Mouse (Mus musculus) gastrocnemius, postnatal 10 days (tissue): ENCODE measurements around the gene Gfpt1. TPM values are rescaled to one million over a fixed set of nuclear protein-coding genes. Genes with fewer than 3 reads are reported as not detected.
"Not testable (repeated sequence)": the region's sequence is repeated elsewhere in the genome, so short reads cannot be mapped to it uniquely, and the experiment has no call there.

Experiments used
- DNase-seq: peaks from one replicate; pipeline ENCODE4 v3.0.0; 2021; ENCODE audit warnings: mixed read lengths
- total RNA-seq, 2 experiments: library from RNA; stranded (reverse); gene quantifications; 2 replicates each; pipeline ENCODE4 v1.2.3; 2021

The Gfpt1 gene
- total RNA-seq, 2 experiments from 2014 or later, result 36.1 to 44.4 TPM

DNA sequence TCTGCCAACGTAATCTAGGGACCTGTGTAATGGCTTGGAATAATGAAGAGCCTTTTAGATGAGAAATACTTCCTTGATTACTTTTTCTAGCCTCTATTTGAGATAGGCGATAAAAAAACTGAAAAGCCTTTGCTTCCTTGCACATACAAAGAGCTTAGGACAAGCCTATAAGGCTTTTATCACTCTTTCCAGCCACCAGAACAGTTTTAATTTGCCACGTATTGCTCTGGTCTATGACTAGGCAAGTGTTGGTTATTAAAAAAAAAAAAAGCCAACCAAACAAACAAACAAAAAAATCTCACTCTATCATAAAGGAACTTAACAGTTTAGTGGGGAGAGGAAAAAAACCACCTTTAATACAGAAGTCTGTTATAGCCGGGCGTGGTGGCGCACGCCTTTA lies 1.2 kb upstream of the Gfpt1 start:
- DNase-seq, result no peak

DNA sequence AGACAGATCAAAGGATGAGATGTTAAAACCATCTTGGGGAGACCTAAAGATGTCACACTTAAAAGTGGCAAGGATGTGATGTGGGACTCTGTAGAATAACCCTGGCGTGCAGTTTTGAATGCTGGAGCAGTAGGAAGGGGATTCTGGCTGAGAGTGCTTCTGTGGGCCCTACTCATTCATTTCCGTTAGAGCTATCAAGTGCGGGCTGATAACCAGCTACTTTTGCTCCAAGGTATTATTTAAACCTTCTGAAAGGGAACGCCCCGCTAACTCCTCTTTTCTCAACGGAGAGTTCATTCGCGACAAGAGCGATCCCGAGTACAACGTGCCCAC lies 676 bp upstream of the Gfpt1 start:
- DNase-seq, result no peak

- no peak for DNase-seq
These were observed 478 bp downstream of the Gfpt1 start for GRCm38 (mm10) chr6:87043131-87043516.

- no peak for DNase-seq
These were observed 2.2 kb downstream of the Gfpt1 start for GRCm38 (mm10) chr6:87044895-87045294.

DNA sequence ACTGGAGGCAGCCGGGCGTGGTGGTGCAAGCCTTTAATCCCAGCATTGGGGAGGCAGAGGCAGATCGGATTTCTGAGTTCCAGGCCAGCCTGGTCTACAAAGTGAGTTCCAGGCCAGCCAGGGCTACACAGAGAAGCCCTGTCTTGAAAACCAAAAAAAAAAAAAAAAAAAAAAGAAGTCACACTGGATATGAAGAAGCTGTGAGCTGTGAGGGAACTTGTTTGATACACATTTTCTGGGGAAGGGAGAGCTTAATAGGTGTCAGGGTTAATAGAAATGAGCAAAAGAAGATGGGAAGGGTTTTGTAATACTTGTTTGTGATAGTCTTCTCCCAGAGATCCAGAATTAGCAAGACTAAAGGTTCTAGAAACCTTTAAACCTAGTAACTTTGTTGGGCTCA lies 2.9 kb downstream of the Gfpt1 start:
- no peak for DNase-seq

GRCm38 (mm10) chr6:87048712-87049111 lies 6.1 kb downstream of the Gfpt1 start:
- not testable (repeated sequence) for DNase-seq

DNA sequence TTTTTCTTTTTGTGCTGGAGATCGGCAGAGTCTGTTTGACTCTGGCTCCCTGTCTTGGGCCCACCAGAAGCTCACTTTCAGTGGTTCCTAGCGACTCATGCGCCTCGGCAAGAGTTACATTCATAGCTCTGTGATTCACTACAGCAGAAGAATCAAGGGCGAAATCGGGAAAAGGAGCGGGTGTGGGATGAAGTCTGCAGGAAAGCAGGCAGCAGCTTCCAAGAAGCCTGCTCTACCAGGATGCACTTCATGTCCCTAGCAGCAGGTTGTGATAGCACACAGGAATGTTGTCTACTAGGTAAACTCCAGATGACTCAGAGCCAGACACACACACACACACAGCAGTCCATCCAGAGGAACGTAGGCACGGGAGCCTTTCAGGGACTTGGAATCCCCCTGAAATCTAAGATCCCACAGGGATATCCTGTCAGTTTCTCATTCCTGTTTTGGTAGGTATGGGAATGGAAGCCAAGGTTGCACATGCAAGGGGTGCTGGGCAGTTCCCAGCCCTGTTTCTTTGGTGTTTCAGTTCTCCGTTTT lies 9.3 kb downstream of the Gfpt1 start:
- no peak for DNase-seq

DNA sequence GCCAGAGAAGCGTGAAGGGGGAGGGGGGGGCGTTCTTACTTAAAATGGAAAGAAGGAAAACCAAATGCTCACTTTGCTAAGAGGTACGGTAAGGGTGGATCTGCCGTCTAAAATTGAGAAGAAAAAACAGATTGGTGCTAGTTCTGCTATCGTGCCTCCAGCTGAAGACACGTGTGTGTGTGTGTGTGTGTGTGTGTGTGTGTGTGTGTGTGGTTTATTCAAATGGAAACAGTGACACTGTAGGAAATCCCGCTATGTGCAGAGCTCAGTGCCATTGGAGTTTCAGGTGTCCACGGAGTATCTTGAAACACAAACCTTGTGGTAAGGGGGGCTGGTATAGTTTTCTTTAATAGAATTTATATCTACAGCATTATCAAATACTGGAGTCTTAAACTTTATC lies 11.5 kb downstream of the Gfpt1 start:
- DNase-seq, result no peak

DNA sequence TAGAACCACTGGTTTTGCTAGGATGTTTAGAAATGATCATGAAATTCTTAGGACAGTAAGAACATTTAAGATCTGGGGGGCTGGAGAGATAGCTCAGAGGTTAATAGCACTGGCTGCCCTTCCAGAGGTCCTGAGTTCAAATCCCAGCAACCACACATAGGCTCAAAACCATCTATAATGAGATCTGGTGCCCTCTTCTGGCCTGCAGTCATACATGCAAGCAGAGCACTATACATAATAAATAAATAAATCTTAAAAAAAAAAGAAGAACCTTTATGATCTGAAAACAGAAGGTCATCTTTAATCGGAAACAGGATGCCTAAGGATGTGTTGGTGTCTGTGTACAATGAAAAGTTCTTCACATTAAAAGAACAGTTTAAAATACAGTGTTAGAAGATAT lies 17.1 kb downstream of the Gfpt1 start:
- no peak for DNase-seq

- DNase-seq, result no peak
These were observed 20.9 kb downstream of the Gfpt1 start for GRCm38 (mm10) chr6:87063586-87063985.

GRCm38 (mm10) chr6:87068209-87068608 lies 25.6 kb downstream of the Gfpt1 start:
- DNase-seq, result no peak

GRCm38 (mm10) chr6:87069195-87069900 lies 26.7 kb downstream of the Gfpt1 start:
- no peak for DNase-seq

GRCm38 (mm10) chr6:87070641-87071040 lies 28.0 kb downstream of the Gfpt1 start:
- DNase-seq, result no peak

DNA sequence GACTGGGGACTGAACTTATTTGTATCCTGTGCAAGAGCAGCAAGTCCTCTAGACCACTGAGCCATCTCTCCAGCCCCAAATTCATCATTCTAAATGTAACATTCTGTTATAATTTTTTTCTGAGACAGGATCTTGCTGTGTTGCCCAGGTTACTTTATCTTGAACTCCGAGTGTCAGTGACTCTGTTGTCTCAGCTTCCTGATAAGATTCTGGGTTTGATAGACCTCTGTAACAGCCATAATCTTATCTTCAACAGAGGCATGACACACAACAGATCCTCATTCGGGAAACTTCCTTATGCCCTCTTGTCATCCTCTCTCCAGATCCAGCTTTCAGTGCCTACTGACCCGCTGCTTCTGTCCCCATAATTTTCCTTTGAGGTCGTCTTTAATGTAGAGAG lies 30.1 kb downstream of the Gfpt1 start:
- DNase-seq, result no peak

DNA sequence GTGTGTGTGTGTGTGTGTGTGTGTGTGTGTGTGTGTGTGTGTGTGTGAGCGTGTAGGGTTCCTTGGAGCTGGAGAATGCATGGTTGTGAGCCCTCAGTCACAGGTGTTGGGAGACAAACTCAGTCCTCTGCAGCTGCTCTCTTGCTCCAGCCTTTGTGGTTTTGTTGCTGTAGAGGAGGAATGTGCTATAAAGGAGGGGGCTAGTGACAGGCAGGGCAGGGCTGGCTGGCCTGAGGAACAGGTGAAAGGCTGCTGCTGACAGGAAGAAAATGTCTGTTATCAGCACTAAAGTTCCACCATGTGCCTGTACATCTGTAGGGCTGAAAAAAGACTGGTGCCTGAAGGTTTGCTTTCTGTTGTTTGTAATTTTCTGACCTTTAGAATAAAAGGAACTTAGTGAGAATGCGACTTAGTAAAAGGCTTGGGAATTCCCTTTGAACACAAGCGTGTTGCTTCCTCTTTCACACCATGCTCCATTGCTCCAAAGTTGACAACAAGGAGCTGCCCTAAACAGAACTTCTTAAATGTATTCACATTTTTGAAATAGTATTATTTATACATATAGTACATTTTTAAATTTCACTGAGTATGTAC lies 32.5 kb downstream of the Gfpt1 start:
- no peak for DNase-seq

DNA sequence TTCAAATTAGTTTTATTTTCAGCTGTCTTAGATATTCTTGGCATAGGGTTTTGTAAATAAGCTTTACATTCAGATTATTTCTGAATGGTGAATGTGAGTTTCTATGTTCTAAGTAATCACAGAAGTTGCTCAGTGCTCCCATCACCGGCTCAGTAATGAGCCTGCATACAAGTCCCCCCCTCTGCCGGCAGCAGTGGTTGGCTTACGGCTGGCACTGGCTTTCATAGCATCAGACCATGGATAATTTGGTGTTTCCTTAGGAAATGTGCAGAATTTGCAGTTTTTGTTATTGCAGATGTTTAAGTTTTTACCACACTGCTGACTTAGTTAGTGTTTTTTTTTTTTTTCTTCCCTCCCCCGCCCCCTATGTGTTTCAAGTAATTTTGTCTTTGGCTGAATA lies 36.8 kb downstream of the Gfpt1 start:
- DNase-seq, result no peak

- no peak for DNase-seq
These were observed 42.4 kb downstream of the Gfpt1 start for GRCm38 (mm10) chr6:87085026-87085425.

GRCm38 (mm10) chr6:87088356-87088755 lies 45.7 kb downstream of the Gfpt1 start:
- DNase-seq, result no peak

GRCm38 (mm10) chr6:87090877-87091276 lies 48.2 kb downstream of the Gfpt1 start:
- DNase-seq, result no peak

- DNase-seq, result no peak
These were observed 49.8 kb downstream of the Gfpt1 start for GRCm38 (mm10) chr6:87092476-87092875.

DNA sequence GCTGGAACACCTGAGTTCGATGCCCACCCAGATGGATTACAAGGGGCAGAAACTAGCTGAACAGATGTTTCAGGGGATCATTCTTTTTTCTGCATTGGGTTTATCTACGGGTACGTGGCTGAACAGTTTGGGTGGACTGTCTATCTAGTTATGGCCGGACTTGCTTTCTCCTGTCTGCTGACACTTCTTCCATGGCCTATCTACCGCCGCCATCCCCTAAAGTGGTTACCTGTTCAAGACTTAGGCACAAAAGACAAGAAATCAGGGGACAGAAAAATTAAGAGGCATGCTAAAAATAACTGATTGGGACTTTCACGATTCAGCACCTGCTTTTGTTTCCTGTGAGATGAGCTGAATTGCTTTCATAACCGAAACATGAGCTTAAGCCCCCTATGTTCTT lies 51.0 kb downstream of the Gfpt1 start:
- not testable (repeated sequence) for DNase-seq

GRCm38 (mm10) chr6:87099261-87099660 lies 56.6 kb downstream of the Gfpt1 start:
- DNase-seq, result no peak

DNA sequence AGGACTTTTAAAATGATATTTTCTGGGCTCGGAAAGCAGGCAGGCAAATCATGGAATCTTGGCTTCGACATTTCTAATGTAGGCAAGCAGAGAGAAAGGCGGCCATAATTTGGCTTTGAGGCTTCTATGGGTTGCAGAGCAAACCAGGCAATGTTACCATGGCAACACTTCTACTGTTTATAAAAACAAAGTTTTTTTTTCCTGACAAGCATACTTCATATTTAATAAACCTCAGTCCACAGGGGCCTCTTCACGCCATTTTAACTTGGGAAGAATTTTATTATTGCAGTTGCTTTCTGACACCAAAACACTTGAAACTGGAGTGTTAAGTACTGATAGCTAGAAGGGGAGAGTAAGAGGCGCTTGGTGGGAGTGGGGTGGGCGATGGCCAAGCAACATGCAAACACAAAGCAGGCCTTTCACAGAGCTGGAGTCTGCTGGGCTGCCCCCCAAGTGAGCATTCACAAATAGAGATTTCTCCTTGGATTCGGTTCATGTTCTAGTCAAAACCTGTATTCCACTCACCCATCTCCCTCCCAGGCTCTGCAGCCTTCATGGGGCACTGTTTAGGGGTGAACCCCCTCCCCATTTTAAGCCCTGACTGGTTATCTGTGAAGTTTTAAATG lies 57.1 kb downstream of the Gfpt1 start:
- no peak for DNase-seq
